Mouse (Mus musculus): ENCODE data around the gene Slc35g3. TPM values are rescaled to one million over a fixed set of nuclear protein-coding genes. Genes with fewer than 3 reads are reported as not detected.

Slc35g3 gene
- total and polyA plus RNA-seq, 3 experiments: 0.18 to 0.27 TPM; not detected in 1

GRCm38 (mm10) chr11:69758971-69759721, 2.6 kb downstream of the Slc35g3 start:
- Histone ChIP-seq H3K4me1 (ENCODE audit: insufficient read depth, low read depth, low read length) (peaks cover 51% of the 10 kb centered on the region), H3K4me3 (ENCODE audit: low read depth, low read length) (peak overlapping the region; percentile 73), H3K27me3 (ENCODE audit: insufficient read depth, low read length) (no peaks in the 10 kb centered on the region), H3K36me3 (replicated peaks) (peaks cover 9% of the 10 kb centered on the region), H3K9me3 (replicated peaks) (no peaks in the 10 kb centered on the region)
- TF ChIP-seq TAL1 (conservative IDR thresholded peaks at IDR 0.05; ENCODE audit: low read depth, low read length): no peak
- TF ChIP-seq POLR2AphosphoS5 (IDR thresholded peaks at IDR 0.05; ENCODE audit: insufficient replicate concordance, low read depth, low read length): no peak
- TF ChIP-seq GATA2 (IDR thresholded peaks at IDR 0.05; ENCODE audit: borderline replicate concordance, low read depth, low read length): no peak
- TF ChIP-seq GATA1 (IDR thresholded peaks at IDR 0.05; ENCODE audit: borderline replicate concordance, low read length): no peak
- no peak for TF ChIP-seq CTCF (IDR thresholded peaks at IDR 0.05; ENCODE audit: low read depth, low read length)
- ATAC-seq (ENCODE audit: extremely low read depth, insufficient number of reproducible peaks, low FRiP score, poor library complexity, severe bottlenecking) (peak; percentile 69), DNase-seq (ENCODE audit: low spot score) (peak; percentile 82)

GRCm38 (mm10) chr11:69758478-69758970, 3.2 kb downstream of the Slc35g3 start, which contains the start of gene Polr2a:
TSS of gene Polr2a (minus strand) at chr11:69758637.
- ATAC-seq (ENCODE audit: extremely low read depth, insufficient number of reproducible peaks, low FRiP score, poor library complexity, severe bottlenecking): peak; percentile 74
- Histone ChIP-seq H3K36me3 (replicated peaks) (peaks cover 9% of the 10 kb centered on the region), H3K4me1 (ENCODE audit: insufficient read depth, low read depth, low read length) (peaks cover 56% of the 10 kb centered on the region)

GRCm38 (mm10) chr11:69758090-69758456, 3.7 kb downstream of the Slc35g3 start:
- Histone ChIP-seq H3K4me3 (ENCODE audit: low read depth, low read length) (peak overlapping the region; percentile 73), H3K27me3 (ENCODE audit: insufficient read depth, low read length) (no peaks in the 10 kb centered on the region), H3K4me1 (ENCODE audit: insufficient read depth, low read depth, low read length) (peaks cover 61% of the 10 kb centered on the region), H3K9me3 (replicated peaks) (no peaks in the 10 kb centered on the region), H3K36me3 (replicated peaks) (peaks cover 9% of the 10 kb centered on the region)
- DNase-seq (ENCODE audit: low spot score) (peak; percentile 90), ATAC-seq (ENCODE audit: extremely low read depth, insufficient number of reproducible peaks, low FRiP score, poor library complexity, severe bottlenecking) (no peak)
- TF ChIP-seq TAL1 (conservative IDR thresholded peaks at IDR 0.05; ENCODE audit: low read depth, low read length): no peak
- TF ChIP-seq GATA2 (IDR thresholded peaks at IDR 0.05; ENCODE audit: borderline replicate concordance, low read depth, low read length): no peak
- TF ChIP-seq POLR2AphosphoS5 (IDR thresholded peaks at IDR 0.05; ENCODE audit: insufficient replicate concordance, low read depth, low read length): no peak
- no peak for TF ChIP-seq GATA1 (IDR thresholded peaks at IDR 0.05; ENCODE audit: borderline replicate concordance, low read length)
- TF ChIP-seq CTCF (IDR thresholded peaks at IDR 0.05; ENCODE audit: low read depth, low read length): no peak

More at GRCm38 (mm10) chr11:69758478-69758970, 3.2 kb downstream of the Slc35g3 start, which contains the start of gene Polr2a:
- Histone ChIP-seq H3K9me3 (replicated peaks) (no peaks in the 10 kb centered on the region), H3K27me3 (ENCODE audit: insufficient read depth, low read length) (no peaks in the 10 kb centered on the region), H3K4me3 (ENCODE audit: low read depth, low read length) (peak within 1 kb of the TSS; percentile 73)
- peak; percentile 84 for DNase-seq (ENCODE audit: low spot score)
- TF ChIP-seq POLR2AphosphoS5 (IDR thresholded peaks at IDR 0.05; ENCODE audit: insufficient replicate concordance, low read depth, low read length) (peak; percentile 100), TAL1 (conservative IDR thresholded peaks at IDR 0.05; ENCODE audit: low read depth, low read length) (no peak)

GRCm38 (mm10) chr11:69757303-69758089, 4.3 kb downstream of the Slc35g3 start:
- ATAC-seq (ENCODE audit: extremely low read depth, insufficient number of reproducible peaks, low FRiP score, poor library complexity, severe bottlenecking) (no peak), DNase-seq (ENCODE audit: low spot score) (no peak)
- no peaks in the 10 kb centered on the region for H3K9me3 ChIP-seq (replicated peaks)
- peaks cover 13% of the 10 kb centered on the region for H3K36me3 ChIP-seq (replicated peaks)
- TF ChIP-seq GATA1 (IDR thresholded peaks at IDR 0.05; ENCODE audit: borderline replicate concordance, low read length) (no peak), TAL1 (conservative IDR thresholded peaks at IDR 0.05; ENCODE audit: low read depth, low read length) (no peak), POLR2AphosphoS5 (IDR thresholded peaks at IDR 0.05; ENCODE audit: insufficient replicate concordance, low read depth, low read length) (no peak), CTCF (IDR thresholded peaks at IDR 0.05; ENCODE audit: low read depth, low read length) (no peak), GATA2 (IDR thresholded peaks at IDR 0.05; ENCODE audit: borderline replicate concordance, low read depth, low read length) (no peak)
- no peaks in the 10 kb centered on the region for H3K27me3 ChIP-seq (ENCODE audit: insufficient read depth, low read length)
- H3K4me1 ChIP-seq (ENCODE audit: insufficient read depth, low read depth, low read length): peaks cover 66% of the 10 kb centered on the region
- H3K4me3 ChIP-seq (ENCODE audit: low read depth, low read length): peak overlapping the region; percentile 73

- peaks cover 19% of the 10 kb centered on the region for H3K36me3 ChIP-seq (replicated peaks)
- H3K9me3 ChIP-seq (replicated peaks): no peaks in the 10 kb centered on the region
- H3K4me3 ChIP-seq (ENCODE audit: low read depth, low read length): no peak overlapping the region; the same call in 1 of the 2 replicates
- no peak for TF ChIP-seq POLR2AphosphoS5 (IDR thresholded peaks at IDR 0.05; ENCODE audit: insufficient replicate concordance, low read depth, low read length)
- TF ChIP-seq GATA1 (IDR thresholded peaks at IDR 0.05; ENCODE audit: borderline replicate concordance, low read length): no peak
- TF ChIP-seq GATA2 (IDR thresholded peaks at IDR 0.05; ENCODE audit: borderline replicate concordance, low read depth, low read length): no peak
- no peak for TF ChIP-seq CTCF (IDR thresholded peaks at IDR 0.05; ENCODE audit: low read depth, low read length)
- TF ChIP-seq TAL1 (conservative IDR thresholded peaks at IDR 0.05; ENCODE audit: low read depth, low read length): no peak
- no peaks in the 10 kb centered on the region for H3K27me3 ChIP-seq (ENCODE audit: insufficient read depth, low read length)
- peaks cover 61% of the 10 kb centered on the region for H3K4me1 ChIP-seq (ENCODE audit: insufficient read depth, low read depth, low read length)
- ATAC-seq (ENCODE audit: extremely low read depth, insufficient number of reproducible peaks, low FRiP score, poor library complexity, severe bottlenecking) (no peak), DNase-seq (ENCODE audit: low spot score) (no peak)
Observed at GRCm38 (mm10) chr11:69754701-69755100, 7.1 kb downstream of the Slc35g3 start.

- DNase-seq (ENCODE audit: low spot score): no peak
- ATAC-seq (ENCODE audit: extremely low read depth, insufficient number of reproducible peaks, low FRiP score, poor library complexity, severe bottlenecking): no peak
- TF ChIP-seq GATA1 (IDR thresholded peaks at IDR 0.05; ENCODE audit: borderline replicate concordance, low read length): no peak
- no peak for TF ChIP-seq POLR2AphosphoS5 (IDR thresholded peaks at IDR 0.05; ENCODE audit: insufficient replicate concordance, low read depth, low read length)
- no peak for TF ChIP-seq TAL1 (conservative IDR thresholded peaks at IDR 0.05; ENCODE audit: low read depth, low read length)
- no peak for TF ChIP-seq CTCF (IDR thresholded peaks at IDR 0.05; ENCODE audit: low read depth, low read length)
- no peak for TF ChIP-seq GATA2 (IDR thresholded peaks at IDR 0.05; ENCODE audit: borderline replicate concordance, low read depth, low read length)
- Histone ChIP-seq H3K4me1 (ENCODE audit: insufficient read depth, low read depth, low read length) (peaks cover 57% of the 10 kb centered on the region), H3K36me3 (replicated peaks) (peaks cover 23% of the 10 kb centered on the region), H3K4me3 (ENCODE audit: low read depth, low read length) (no peak overlapping the region; the same call in 1 of the 2 replicates), H3K9me3 (replicated peaks) (no peaks in the 10 kb centered on the region), H3K27me3 (ENCODE audit: insufficient read depth, low read length) (no peaks in the 10 kb centered on the region)
Observed at GRCm38 (mm10) chr11:69754233-69754632, 7.5 kb downstream of the Slc35g3 start.

Data from G1E (cell line).